Mouse (Mus musculus): ENCODE measurements around the gene Chrna3. TPM values are rescaled to one million over a fixed set of nuclear protein-coding genes. Genes with fewer than 3 reads are reported as not detected.

The Chrna3 gene
- not detected in 2 replicates for polyA plus RNA-seq (2012)

GRCm38 (mm10) chr9:55026275-55026663 is at the start of gene Chrna3:
TSS of gene Chrna3 (minus strand) at chr9:55026562.

GRCm38 (mm10) chr9:55048211-55048880 is 22.0 kb upstream of the Chrna3 start, which contains the start of gene Chrnb4:
TSS of gene Chrnb4 (minus strand) at chr9:55048779.

GRCm38 (mm10) chr9:54980674-54981073 is 45.7 kb downstream of the Chrna3 start, which contains the start of gene Chrna5:
TSS of gene Chrna5 (plus strand) at chr9:54980880.

Other genes starting within 250 kb of the Chrna3 start
- gene Ireb2, start 162.8 kb downstream of the Chrna3 start, polyA plus RNA-seq (2012) = 1.2 and 1.4 TPM in 2 replicates
- gene Hykk, start 109.3 kb downstream of the Chrna3 start, polyA plus RNA-seq (2012) = 0.01 TPM in 2 replicates
- 18.3 and 22.7 TPM in 2 replicates for gene Psma4, start 75.8 kb downstream of the Chrna3 start, polyA plus RNA-seq (2012)
- gene AY074887, start 75.6 kb downstream of the Chrna3 start, polyA plus RNA-seq (2012) = not detected in 2 replicates
- not detected in 2 replicates for gene Chrna5, start 45.7 kb downstream of the Chrna3 start, polyA plus RNA-seq (2012)
- not detected in 2 replicates for gene Chrnb4, start 22.2 kb upstream of the Chrna3 start, polyA plus RNA-seq (2012)
- 21.2 and 23.5 TPM in 2 replicates for gene Ube2q2, start 122.3 kb upstream of the Chrna3 start, polyA plus RNA-seq (2012)
- 15.3 and 16.6 TPM in 2 replicates for gene Fbxo22, start 182.4 kb upstream of the Chrna3 start, polyA plus RNA-seq (2012)

All from megakaryocyte-erythroid progenitor cell, adult 5 weeks (primary cell).